Mouse (Mus musculus): Measurements from ENCODE around the gene Tsg101. TPM values are rescaled to one million over a fixed set of nuclear protein-coding genes. Genes with fewer than 3 reads are reported as not detected.

The Tsg101 gene
- polyA plus RNA-seq, 1 experiment = 68.5 TPM

- TF ChIP-seq E2F4 (IDR thresholded peaks at IDR 0.05; ENCODE audit: insufficient read depth) = no peak
- H3K36me3 ChIP-seq (ENCODE audit: control insufficient read depth, insufficient read depth) = peaks cover 61% of the 10 kb centered on the region
- H3K4me2 ChIP-seq (ENCODE audit: low read depth) = no peak overlapping the region
- peaks cover 11% of the 10 kb centered on the region for H3K79me2 ChIP-seq (ENCODE audit: control insufficient read depth, insufficient read depth)
- no peaks in the 10 kb centered on the region for H3K27me3 ChIP-seq (ENCODE audit: control insufficient read depth, insufficient read depth, insufficient read length)
- no peak overlapping the region for H3ac ChIP-seq (ENCODE audit: control insufficient read depth, insufficient read length)
- no peak overlapping the region for H3K4me3 ChIP-seq
Observed at GRCm38 (mm10) chr7:46853365-46853764, 66.4 kb downstream of the Tsg101 start.

GRCm38 (mm10) chr7:46852666-46853065 is 67.1 kb downstream of the Tsg101 start:
- no peak overlapping the region for H3ac ChIP-seq (ENCODE audit: control insufficient read depth, insufficient read length)
- TF ChIP-seq E2F4 (IDR thresholded peaks at IDR 0.05; ENCODE audit: insufficient read depth) (no peak), USF1 (IDR thresholded peaks at IDR 0.05; ENCODE audit: low read depth) (no peak), POLR2AphosphoS2 (IDR thresholded peaks at IDR 0.05; ENCODE audit: insufficient read length, low read depth) (no peak), SRF (IDR thresholded peaks at IDR 0.05; ENCODE audit: control insufficient read depth, insufficient read length, low read depth) (no peak), MYOD1 (IDR thresholded peaks at IDR 0.05; ENCODE audit: control insufficient read depth in 1 of 3, insufficient read length in 2 of 3, low read depth in 2 of 3) (no peak), CEBPB (IDR thresholded peaks at IDR 0.05; ENCODE audit: insufficient read depth, poor library complexity, severe bottlenecking) (no peak), TCF12 (IDR thresholded peaks at IDR 0.05; ENCODE audit: insufficient read depth, poor library complexity, severe bottlenecking) (no peak), POLR2A (IDR thresholded peaks at IDR 0.05; ENCODE audit: insufficient read length, low read depth) (no peak), MYOG (IDR thresholded peaks at IDR 0.05; ENCODE audit: control insufficient read depth in 1 of 3, insufficient read depth in 1 of 3, insufficient read length in 2 of 3, low read depth in 2 of 3) (no peak), REST (IDR thresholded peaks at IDR 0.05; ENCODE audit: insufficient read depth, insufficient read length) (no peak), MAX (IDR thresholded peaks at IDR 0.05; ENCODE audit: low read depth) (no peak), TCF3 (IDR thresholded peaks at IDR 0.05; ENCODE audit: insufficient read length, low read depth) (no peak)

GRCm38 (mm10) chr7:46851026-46851425 is 68.7 kb downstream of the Tsg101 start:
- Histone ChIP-seq H3K27me3 (ENCODE audit: control insufficient read depth, insufficient read depth, insufficient read length) (no peaks in the 10 kb centered on the region), H3ac (ENCODE audit: control insufficient read depth, insufficient read length) (no peak overlapping the region), H3K36me3 (ENCODE audit: control insufficient read depth, insufficient read depth) (peaks cover 67% of the 10 kb centered on the region), H3K4me3 (no peak overlapping the region), H3K4me2 (ENCODE audit: low read depth) (no peak overlapping the region), H3K79me2 (ENCODE audit: control insufficient read depth, insufficient read depth) (peaks cover 34% of the 10 kb centered on the region)
- TF ChIP-seq CEBPB (IDR thresholded peaks at IDR 0.05; ENCODE audit: insufficient read depth, poor library complexity, severe bottlenecking) (no peak), USF1 (IDR thresholded peaks at IDR 0.05; ENCODE audit: low read depth) (no peak), MYOG (IDR thresholded peaks at IDR 0.05; ENCODE audit: control insufficient read depth in 1 of 3, insufficient read depth in 1 of 3, insufficient read length in 2 of 3, low read depth in 2 of 3) (no peak), TCF3 (IDR thresholded peaks at IDR 0.05; ENCODE audit: insufficient read length, low read depth) (no peak), REST (IDR thresholded peaks at IDR 0.05; ENCODE audit: insufficient read depth, insufficient read length) (no peak)

More at GRCm38 (mm10) chr7:46852666-46853065, 67.1 kb downstream of the Tsg101 start:
- H3K27me3 ChIP-seq (ENCODE audit: control insufficient read depth, insufficient read depth, insufficient read length) = no peaks in the 10 kb centered on the region
- H3K4me3 ChIP-seq = no peak overlapping the region
- H3K79me2 ChIP-seq (ENCODE audit: control insufficient read depth, insufficient read depth) = peaks cover 18% of the 10 kb centered on the region
- H3K36me3 ChIP-seq (ENCODE audit: control insufficient read depth, insufficient read depth) = peaks cover 67% of the 10 kb centered on the region
- H3K4me2 ChIP-seq (ENCODE audit: low read depth) = no peak overlapping the region

- Histone ChIP-seq H3K79me2 (ENCODE audit: control insufficient read depth, insufficient read depth) (peaks cover 38% of the 10 kb centered on the region), H3K4me2 (ENCODE audit: low read depth) (peak overlapping the region; percentile 83), H3K36me3 (ENCODE audit: control insufficient read depth, insufficient read depth) (peaks cover 55% of the 10 kb centered on the region), H3K4me3 (no peak overlapping the region), H3ac (ENCODE audit: control insufficient read depth, insufficient read length) (no peak overlapping the region), H3K27me3 (ENCODE audit: control insufficient read depth, insufficient read depth, insufficient read length) (no peaks in the 10 kb centered on the region)
- no peak for TF ChIP-seq CEBPB (IDR thresholded peaks at IDR 0.05; ENCODE audit: insufficient read depth, poor library complexity, severe bottlenecking)
- TF ChIP-seq POLR2AphosphoS2 (IDR thresholded peaks at IDR 0.05; ENCODE audit: insufficient read length, low read depth) = no peak
- no peak for TF ChIP-seq SRF (IDR thresholded peaks at IDR 0.05; ENCODE audit: control insufficient read depth, insufficient read length, low read depth)
- TF ChIP-seq MYOG (IDR thresholded peaks at IDR 0.05; ENCODE audit: control insufficient read depth in 1 of 3, insufficient read depth in 1 of 3, insufficient read length in 2 of 3, low read depth in 2 of 3) = no peak
- no peak for TF ChIP-seq MAX (IDR thresholded peaks at IDR 0.05; ENCODE audit: low read depth)
- TF ChIP-seq E2F4 (IDR thresholded peaks at IDR 0.05; ENCODE audit: insufficient read depth) = no peak
- no peak for TF ChIP-seq POLR2A (IDR thresholded peaks at IDR 0.05; ENCODE audit: insufficient read length, low read depth)
- TF ChIP-seq MYOD1 (IDR thresholded peaks at IDR 0.05; ENCODE audit: control insufficient read depth in 1 of 3, insufficient read length in 2 of 3, low read depth in 2 of 3) = no peak
- TF ChIP-seq USF1 (IDR thresholded peaks at IDR 0.05; ENCODE audit: low read depth) = no peak
- no peak for TF ChIP-seq TCF3 (IDR thresholded peaks at IDR 0.05; ENCODE audit: insufficient read length, low read depth)
- TF ChIP-seq TCF12 (IDR thresholded peaks at IDR 0.05; ENCODE audit: insufficient read depth, poor library complexity, severe bottlenecking) = no peak
Observed at GRCm38 (mm10) chr7:46849287-46849686, 70.5 kb downstream of the Tsg101 start.

GRCm38 (mm10) chr7:46846486-46847244 is 73.1 kb downstream of the Tsg101 start:
- Histone ChIP-seq H3K79me2 (ENCODE audit: control insufficient read depth, insufficient read depth) (peaks cover 38% of the 10 kb centered on the region), H3K4me2 (ENCODE audit: low read depth) (peak overlapping the region; percentile 83), H3K4me3 (peak overlapping the region; percentile 99), H3K27me3 (ENCODE audit: control insufficient read depth, insufficient read depth, insufficient read length) (no peaks in the 10 kb centered on the region), H3K36me3 (ENCODE audit: control insufficient read depth, insufficient read depth) (peaks cover 29% of the 10 kb centered on the region), H3ac (ENCODE audit: control insufficient read depth, insufficient read length) (peak overlapping the region; percentile 77)
- TF ChIP-seq MAX (IDR thresholded peaks at IDR 0.05; ENCODE audit: low read depth) (no peak), CEBPB (IDR thresholded peaks at IDR 0.05; ENCODE audit: insufficient read depth, poor library complexity, severe bottlenecking) (no peak), E2F4 (IDR thresholded peaks at IDR 0.05; ENCODE audit: insufficient read depth) (no peak), MYOG (IDR thresholded peaks at IDR 0.05; ENCODE audit: control insufficient read depth in 1 of 3, insufficient read depth in 1 of 3, insufficient read length in 2 of 3, low read depth in 2 of 3) (peak in 1 of 3 experiments; percentile 14), USF1 (IDR thresholded peaks at IDR 0.05; ENCODE audit: low read depth) (no peak), POLR2AphosphoS2 (IDR thresholded peaks at IDR 0.05; ENCODE audit: insufficient read length, low read depth) (peak; percentile 46), SRF (IDR thresholded peaks at IDR 0.05; ENCODE audit: control insufficient read depth, insufficient read length, low read depth) (no peak), POLR2A (IDR thresholded peaks at IDR 0.05; ENCODE audit: insufficient read length, low read depth) (peak; percentile 39), TCF3 (IDR thresholded peaks at IDR 0.05; ENCODE audit: insufficient read length, low read depth) (no peak), MYOD1 (IDR thresholded peaks at IDR 0.05; ENCODE audit: control insufficient read depth in 1 of 3, insufficient read length in 2 of 3, low read depth in 2 of 3) (no peak), REST (IDR thresholded peaks at IDR 0.05; ENCODE audit: insufficient read depth, insufficient read length) (no peak), TCF12 (IDR thresholded peaks at IDR 0.05; ENCODE audit: insufficient read depth, poor library complexity, severe bottlenecking) (no peak)
